Mouse (Mus musculus): ENCODE data around the gene Il2rb.

Gene Il2rb

DNA sequence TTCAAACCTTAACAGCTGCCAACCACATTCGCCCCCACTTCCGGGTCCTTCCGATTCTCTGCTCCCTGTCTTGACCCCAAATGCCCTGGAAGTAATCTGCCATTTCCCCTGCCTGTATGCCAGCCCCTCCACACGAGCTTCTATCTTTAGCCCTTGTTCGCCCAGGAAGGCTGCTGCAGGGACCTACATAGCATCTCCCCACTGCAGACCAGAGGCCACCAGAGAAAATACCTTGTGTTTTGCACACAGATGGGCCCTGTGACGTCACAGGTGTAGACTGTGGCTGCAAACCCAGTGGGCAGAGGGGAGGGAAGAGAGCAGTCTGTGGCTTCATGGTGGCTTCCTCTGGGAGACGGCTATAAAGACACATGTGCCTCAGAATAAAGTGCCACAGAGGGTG, 23.1 kb upstream of the Il2rb start:
- DNase-seq = no peak

DNA sequence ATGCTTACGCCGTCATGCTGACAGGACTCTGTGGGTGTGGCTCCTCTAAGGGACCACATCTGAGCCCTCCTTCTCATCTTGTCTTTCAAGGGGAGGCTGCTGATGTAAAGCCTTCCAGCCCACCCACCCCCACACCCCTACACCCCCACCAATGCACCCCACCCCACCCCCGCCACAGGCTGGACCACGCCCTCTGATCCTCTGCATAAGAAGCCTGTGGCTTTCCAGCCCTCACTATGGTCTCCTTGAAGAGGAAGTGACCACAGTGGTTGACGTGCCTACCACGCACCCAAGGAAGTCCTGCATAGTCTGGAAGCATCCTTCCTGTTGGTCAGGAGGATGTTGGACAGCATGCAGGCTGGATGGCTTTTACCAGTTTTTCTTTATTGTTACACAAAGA, 20.7 kb upstream of the Il2rb start:
- no peak for DNase-seq

DNA sequence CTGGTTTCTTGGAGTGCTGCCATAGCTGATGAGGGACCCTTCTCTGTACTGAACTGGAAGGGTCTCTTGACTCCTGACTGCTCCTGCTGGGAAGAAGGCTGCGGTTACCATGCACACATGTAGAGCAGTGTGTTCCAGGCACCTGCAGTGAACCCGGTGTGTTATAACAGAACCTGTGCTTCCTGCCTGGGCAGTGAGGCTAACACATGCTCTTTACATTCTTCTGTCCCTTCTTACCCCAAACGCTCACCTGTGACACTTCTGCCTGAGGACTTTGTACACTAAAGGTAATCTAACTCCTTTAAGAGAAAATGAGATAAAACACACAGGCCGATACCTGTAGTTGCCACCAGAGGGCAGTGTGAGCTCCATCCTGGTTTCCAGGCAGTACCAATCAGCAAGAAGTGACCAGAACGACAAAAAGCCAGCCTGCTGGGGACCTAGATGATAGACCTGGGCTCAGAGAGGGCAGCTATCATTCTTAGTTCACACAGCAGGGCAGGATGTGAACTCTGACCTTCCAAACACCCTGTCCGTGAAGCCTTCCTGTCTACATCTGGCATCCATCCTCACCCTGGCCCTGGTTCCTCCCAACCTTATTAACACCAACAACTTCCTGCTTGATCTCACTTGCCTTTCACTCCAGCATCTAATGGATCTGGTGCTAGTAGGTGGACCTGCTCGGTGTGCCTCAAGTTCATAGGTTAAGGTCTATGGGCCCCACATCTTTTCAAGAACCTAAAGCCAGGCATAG, 19.5 kb upstream of the Il2rb start:
- peak; percentile 83 for DNase-seq

DNA sequence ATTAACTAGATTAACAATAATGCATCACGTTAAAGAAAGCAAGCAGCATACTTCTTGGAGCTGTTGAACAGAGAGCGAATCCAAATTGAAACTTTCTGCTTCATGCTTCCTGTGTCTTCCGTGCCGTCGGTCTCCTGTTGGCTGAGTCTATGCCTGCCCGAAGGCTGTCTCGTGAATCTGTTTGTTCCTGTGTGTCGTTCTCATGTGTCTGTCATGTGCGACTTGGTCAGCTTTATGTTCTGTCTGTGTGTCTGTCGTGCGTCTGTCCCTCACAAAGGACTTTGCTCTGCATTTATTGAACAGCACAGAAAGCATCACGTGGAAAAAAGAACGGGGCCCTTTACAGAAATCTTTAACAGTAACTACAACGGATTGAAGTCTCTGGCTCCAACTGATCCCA, 17.9 kb upstream of the Il2rb start:
- DNase-seq = no peak

DNA sequence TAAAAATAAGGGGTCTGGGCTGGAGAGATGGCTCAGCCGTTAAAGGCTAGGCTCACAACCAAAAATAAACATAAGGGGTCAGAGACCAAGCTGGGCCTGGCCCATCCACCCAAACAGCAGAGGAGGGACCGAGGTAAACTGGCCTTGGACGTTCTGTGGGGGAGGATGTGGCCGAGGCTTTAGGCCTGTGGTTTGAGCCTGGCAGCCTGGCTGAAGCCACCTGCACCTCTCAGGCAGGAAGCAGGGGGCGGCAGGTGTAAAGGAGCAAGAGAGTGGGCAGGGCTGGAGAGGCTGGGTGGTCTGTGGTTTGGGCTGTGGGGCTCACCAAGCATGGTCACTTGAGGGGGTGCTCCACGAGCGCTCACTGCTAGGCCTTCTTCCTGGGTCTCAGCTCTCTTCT, 16.9 kb upstream of the Il2rb start:
- DNase-seq = no peak

DNA sequence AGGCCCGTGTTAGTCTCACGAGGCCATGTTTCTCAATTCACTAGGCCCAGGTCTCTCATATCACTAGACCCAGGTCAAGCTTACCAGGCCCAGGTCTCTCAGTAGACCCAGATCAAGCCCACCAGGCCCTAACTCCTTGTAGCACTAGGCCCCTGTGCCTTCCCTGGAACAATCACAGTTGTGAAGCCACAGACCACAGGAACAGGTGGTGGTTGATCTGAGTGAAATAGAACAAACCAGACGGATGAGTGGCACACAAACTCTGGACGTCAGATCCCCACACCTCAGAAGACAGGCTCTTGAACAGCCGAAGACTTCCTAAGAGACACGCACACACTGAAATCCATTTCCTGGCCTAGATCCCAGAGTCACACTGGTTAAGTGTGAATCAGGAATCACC, 15.7 kb upstream of the Il2rb start:
- DNase-seq = no peak

DNA sequence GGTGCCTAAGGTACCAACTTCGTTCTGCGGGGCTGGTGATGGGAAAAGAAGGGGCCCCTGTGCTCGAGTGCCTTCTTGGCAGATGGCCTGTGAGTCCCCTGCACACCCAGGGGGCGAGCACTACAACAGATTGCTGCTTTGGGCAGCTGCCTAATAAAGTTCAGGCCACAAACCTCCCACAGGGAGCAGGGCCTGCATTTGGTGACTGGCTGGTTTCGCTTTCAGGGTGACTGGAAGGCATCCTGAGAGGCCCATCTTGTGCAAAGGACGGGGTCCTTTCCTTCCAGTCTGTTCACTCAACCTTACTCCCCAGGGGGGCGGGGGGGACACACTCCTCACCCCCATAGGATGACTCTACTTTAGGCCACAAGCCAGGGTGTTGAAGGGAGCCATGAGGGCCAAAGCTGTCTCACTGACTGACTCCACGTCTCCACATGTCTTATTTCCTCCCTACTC, 15.1 kb upstream of the Il2rb start:
- DNase-seq = no peak

DNA sequence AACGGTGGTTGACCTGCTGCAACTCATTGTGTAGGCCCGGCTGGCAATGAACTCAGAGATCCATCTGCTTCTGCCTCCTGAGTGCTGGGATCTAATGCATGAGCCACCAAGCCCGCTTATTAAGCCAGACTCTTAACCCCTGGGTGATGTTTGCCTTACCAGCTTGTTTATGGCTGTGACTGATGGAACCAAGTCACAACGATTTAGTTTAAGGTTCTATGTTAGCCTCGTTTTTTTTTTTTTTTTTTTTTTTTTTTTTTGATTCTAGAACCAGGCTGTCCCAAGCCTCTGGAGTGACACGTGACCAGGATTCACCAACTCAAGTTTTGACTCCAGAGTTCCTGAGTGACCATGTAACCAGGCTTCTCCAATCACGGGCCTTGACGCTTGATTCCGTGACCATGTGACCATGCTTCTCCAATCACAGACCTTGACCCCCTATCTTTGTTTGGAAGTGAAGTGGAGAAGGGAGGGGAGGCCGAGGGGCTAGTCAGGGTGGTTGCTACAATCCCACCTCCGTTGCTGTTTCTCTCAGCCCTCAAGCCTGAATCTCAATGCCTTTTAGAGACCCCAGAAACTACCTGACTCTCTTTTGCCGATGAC, 14.3 kb upstream of the Il2rb start:
- DNase-seq = no peak

DNA sequence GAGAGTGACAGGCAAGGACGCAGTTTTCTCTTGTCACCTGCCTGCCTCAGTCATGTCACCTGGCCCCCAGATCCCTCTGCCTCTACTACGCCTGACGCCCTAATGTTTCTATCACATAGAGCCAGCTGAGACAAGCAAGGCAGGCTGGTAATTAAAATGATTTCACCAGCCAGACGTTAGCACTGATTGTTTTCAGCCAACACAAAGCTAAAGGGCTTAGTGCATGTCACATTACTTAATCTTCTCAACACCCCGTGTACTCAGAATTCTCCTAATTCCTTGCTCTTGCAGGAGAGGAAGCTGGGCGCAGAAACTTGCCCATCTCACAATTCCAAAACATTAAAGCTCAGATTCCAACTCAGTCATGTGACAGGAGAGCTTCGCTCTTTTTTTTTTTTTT, 13.4 kb upstream of the Il2rb start:
- no peak for DNase-seq

DNA sequence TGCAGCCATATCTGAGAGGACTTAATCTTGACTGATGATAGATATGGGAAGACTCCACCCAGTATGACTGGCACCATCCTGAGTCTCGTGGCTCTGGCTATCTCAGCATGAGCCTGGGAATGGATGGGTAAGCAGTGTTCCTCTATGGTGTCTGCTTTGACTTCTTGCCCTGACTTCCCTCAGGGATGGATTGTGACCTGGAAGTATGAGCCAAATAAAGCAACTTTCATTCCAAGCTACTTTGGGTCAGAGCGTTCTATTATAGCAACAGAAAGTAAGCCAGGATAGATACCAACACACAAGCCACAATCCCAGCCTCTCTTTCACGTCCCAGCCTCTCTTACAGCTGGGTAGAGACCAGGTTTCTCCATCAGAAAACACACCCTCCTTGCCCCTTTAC, 10.5 kb upstream of the Il2rb start:
- DNase-seq = no peak

DNA sequence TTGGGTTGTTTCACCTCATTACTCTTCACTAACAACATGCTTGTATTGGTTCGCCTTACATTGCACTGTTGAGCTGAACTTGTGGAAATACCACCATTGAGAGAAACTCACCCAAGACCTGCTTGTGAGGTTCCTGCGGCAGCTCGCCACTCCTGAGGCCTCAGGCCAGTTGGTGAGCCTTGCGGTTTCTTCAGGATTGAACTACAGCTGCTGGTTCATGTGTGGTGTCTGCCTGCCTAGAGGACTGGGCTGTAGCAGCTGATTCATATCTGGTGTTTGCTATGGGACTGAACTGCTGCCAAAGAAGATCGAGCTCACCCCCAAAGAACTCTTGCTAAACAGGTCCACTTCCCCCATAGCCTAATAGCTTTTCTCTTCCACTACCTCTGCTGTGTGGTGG, 9.7 kb upstream of the Il2rb start:
- DNase-seq = no peak

DNA sequence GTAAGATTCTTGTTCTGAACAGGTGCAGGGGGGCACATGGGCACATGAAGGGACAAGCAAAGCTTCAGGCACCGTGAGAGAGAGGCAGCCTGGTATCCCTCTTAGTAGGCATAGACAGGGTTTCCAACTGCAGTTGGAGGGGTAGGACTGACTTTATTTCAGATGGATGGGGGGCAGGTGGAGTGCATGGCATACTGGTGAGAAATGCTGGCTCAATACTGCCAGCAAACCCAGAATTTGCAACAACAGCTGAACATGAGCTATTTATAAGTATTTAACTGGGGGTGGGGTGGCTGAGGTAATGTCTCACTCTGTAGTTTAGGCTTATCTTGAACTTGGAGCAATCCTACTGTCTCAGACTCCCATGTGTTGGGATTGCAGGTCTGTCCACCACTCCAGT, 8.9 kb upstream of the Il2rb start:
- DNase-seq = no peak

DNA sequence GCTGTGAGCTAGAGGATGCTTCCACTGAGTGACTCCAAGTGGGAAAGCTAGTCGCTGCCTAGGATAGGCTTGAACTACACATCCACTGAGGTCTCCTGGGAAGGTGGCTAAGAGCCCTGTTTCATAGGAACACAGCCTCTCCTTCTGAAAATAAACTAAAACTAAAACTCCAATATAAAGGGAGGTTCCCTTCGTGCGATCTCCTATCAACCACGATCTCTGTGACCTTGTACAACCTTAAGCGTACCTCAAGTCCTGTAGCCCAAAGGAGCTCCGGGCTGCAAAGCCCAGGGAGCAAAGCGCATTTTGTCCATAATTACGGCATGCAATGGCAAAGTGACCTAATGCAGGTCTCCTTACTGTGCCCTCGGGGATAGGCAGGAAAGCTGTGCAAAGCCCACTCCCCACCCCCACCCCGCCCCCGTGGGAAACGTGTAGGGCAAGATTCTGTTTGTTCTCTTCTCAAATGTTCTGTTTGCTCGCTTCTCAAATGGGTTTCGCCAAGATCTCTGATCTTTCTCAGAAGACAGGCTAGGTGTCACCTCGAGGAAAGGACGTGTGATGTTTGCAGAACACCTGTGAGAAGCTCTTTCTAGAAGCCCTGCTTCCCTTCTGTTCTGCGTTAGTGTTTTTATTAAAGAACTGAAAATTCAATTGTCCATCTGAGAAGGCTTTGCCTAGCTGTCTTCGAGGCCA, 7.5 kb upstream of the Il2rb start:
- no peak for DNase-seq

DNA sequence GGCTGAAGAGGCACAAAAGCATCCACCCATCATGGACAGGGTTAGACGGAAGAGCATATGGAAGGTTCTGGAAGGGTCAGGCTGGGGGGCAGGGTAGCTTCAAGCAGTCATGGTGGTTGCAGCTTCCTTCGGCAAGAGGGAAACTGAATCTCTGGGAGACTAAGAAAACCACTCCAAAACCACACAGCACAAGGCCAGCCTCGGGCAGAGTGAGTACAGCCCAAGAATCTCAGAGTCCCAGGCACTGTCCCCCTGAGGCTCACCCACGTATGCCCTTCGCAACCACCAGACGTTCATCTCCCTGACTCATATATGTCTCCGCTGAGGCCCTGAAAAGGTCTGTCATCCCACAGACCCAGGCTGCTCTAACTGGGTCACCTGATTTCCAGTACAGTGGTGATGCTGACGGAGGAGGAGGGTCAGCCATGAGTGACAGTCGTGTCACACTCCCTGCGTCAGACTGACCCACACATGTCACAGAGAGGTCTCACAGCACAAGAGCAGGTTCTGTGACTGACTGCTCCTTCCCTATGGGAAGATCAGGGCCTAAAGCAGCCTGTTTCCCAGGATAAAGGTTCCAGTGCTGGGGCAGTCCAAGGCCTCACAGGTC, 1.6 kb downstream of the Il2rb start:
- no peak for DNase-seq

DNA sequence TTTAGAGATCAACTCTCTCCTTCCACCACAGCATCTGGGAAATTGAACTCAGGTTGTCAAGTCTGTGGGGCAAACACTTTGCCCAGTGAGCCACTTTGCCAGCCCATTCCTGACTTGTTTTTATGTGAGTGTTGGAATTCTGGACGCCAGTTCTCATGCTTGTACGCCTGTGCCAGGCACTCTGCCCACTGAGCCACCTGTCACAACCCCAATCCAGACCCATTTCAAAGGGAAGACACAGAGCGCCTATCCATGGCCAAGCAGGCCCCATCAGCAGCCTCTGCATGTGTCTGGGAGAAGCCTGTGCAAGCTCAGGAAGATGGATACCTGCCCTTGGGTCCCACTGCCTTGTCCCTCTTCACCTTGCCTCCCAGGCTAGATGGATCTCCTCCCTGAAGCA, 3.8 kb downstream of the Il2rb start:
- DNase-seq = no peak

DNA sequence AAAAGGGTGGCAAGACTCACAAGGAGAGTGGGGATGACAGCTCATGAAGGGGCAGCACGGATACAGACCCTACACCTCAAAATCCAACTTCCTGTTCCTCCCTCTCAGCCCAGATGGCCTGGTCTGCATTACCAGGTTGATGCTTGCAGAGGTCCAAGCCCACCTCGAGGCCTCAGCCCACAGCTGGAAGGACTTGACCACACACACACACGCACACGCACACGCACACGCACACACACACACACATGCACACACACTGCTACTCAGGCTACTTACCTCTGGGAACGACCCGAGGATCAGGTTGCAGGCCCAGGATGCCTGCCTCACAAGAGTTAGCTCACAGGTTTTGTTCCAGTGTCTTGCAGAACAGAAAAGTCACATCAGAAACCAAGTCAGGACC, 5.2 kb downstream of the Il2rb start:
- DNase-seq = no peak

DNA sequence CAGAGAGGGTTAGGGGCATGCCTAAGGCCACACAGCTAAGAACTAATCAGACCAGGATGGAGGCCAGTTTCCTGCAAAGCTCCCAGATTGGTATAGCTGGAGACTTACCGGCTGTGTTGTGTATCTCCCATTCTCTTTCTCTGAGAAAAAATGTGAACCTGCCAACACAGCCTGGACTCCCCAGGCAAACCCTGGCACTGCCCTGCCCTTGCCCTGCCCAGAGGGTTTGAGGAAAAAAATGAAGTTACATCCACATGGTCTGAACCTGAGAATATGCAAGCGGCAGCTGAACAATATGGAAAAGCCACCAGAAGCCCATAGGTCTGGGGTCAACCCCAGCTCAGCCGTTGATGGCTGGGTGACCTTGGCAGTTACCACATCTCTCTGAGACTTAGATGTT, 5.8 kb downstream of the Il2rb start:
- no peak for DNase-seq

DNA sequence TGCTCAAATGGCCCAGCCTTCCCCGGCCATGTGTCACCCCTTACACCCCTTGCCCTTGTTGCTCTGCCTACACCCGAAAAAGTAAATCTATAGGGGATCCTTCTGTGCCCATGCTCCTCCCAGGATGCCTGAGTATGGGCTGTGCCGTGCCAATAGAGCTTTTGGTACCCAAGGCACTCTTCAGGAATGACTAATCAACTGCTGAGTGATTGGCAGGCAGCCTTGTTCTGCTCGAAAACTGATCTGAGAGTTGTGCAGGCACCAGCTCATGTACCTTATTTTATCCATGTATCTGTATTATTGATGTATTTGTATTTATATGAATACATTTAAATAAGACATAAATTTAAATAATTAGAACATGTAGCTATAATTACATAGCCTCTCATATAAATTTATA, 8.0 kb downstream of the Il2rb start:
- no peak for DNase-seq

DNA sequence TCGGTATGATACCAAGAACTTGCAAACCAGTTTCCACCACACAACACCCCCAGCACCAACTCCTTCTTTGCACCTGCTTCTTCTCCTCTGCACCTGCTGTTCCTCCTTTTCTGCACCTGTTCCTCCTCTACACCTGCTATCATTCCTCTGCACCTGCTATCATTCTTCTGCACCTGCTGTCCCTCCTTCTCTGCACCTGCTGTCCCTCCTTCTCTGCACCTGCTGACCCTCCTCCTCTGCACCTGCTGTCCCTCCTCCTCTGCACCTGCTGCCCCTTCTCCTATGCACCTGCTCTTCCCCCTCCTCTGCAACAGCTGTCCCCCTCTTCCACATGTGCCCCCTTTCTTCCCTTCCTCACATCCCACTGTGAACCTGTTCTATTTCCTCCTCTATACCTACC, 8.5 kb downstream of the Il2rb start:
- DNase-seq = no peak

DNA sequence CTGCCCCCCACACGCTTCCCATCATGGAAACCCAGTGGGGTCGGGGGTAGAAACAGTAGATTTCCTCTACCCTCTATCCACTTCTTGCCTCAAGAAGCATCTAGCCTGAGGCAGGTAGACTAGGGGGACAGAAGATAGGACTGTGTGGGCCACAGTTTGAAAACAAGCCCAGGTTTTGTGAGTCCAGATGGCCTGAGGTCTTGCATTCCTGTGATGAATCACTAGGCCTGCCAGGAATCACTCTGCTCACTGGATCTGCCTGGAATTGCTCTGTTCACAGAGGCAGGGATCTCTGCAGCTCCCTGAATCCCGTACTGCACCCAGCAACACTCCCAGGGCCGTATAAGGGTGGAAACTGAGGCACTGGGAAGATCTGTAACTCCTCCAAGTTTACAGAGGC, 11.8 kb downstream of the Il2rb start:
- peak; percentile 77 for DNase-seq

DNA sequence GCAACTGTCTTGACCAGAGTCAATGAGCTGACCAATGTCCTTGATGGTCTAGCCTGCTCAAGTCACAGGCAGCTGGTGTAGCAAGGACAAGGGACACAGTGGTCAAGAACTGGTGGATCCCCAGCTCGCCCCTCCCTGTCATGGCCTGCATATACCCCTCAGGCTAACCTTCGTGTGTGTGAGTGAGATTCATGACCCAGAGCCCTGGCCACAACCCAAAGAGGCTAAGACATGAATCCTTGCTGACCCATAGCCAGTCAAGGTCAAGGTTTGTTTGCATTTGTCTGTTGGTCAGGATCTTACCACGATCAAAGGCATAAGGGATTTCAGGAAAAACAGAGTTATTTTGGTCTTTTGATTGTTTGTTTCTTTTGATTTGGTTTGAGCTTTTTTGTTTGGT, 12.6 kb downstream of the Il2rb start:
- no peak for DNase-seq

DNA sequence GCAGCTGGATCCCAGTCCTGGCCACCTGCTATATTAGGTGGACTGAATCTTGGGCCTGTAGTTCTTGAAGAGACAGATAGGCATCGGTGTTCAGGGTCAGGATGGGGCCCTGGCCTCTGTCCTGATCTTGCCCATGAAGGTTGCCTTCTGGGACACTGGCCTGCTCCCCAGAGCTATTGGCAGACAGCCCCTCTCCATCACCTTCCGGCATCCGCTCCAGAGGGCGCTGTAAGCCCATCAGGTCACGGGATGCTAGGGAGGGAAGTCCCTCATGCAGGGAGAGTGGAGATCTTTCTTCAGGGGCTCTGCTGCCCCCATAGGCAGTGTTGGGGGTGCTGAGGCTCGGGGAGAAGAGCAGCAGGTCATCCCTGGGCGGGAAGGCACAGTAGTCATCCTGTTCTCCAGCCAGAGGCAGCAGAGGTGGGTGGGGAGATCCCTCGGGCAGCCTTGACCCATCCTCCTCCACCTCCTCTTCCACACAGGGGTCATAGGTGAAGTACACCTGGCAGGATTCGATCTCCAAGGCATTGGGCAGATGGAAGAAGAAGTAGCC, 13.5 kb downstream of the Il2rb start:
- DNase-seq = no peak

DNA sequence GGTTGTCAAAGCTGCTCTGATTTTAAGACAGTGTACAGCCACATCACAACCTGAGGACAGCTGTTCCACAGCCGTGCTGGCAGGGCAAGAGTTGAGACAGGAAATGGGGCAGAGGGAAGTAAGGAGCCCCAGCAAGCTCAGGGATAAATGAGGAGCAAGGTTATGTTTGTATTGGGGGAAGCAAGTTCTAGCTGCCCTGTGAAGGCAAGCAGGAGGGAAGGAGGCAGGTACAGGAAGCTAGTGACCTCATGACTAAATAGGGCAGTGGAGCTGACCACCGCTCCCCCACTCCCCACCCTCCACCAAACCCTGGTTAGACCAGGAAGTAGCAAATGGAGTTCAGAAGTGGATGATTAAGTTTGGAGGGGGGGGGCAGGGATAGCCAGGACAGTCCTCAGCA, 14.1 kb downstream of the Il2rb start:
- no peak for DNase-seq

DNA sequence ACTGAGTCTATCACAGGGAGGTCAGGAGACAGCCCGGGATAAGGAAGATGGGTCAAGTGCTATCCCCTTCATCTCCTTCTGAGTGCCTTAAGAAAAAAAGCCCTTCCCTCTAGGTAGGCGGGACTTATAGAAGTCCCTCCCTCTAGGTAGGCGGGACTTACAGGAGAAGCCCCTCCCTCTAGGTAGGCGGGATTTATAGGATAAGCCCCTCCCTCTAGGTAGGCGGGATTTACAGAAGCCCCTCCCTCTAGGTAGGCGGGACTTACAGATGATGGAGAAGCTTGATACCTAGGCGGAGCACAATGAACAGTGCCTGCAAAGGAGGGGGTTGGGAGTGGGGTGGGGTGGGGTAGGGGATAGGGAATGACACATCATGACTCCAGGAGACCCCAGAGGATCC, 15.0 kb downstream of the Il2rb start:
- no peak for DNase-seq
